ENCODE assay signal across 17 mouse cellular contexts in the genomic region with DNA sequence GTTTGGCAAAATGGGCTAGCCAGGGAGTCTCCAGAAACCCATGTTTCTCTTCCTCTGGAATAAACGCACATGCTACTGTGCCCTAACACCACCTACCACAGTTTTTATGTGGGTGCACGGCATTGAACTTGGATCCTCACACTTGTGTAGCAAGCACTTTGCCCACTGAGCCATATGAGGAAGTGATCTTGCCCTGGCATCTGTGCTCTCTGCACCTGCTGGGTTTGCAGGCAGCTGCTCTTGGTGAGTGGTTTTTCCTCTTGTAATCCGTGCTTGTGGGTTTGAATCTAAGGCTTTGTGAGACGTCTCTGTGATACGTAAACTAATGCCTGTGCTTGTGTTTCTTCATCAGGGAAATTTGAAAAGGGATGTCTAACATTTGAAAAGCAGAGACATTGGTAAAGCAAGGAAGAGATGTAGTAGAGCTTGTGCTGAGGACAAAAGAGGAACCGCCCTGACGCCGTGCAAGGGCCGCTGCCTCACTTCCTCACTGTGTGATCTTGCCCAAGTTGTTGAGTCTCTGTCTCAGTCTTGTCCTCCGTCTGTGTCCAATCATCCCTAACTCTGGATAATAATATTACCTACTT. TPM values are rescaled to one million over a fixed set of nuclear protein-coding genes. Genes with fewer than 3 reads are reported as not detected.
DNase-seq lines count a peak whose midpoint lies in the region; ATAC-seq and TF ChIP-seq lines count a peak whose summit lies in the region.
"Had no signal": no experiment of that assay in that cellular context is flagged by ENCODE, and none has a peak within 500 bp of the region (broad histone marks: within the 10 kb centered on the region; RNA-seq: fewer than 3 reads in every experiment).

No protein-coding gene starts in this region.

- peaks cover 2% of the 10 kb centered on the region for H3K9me3 ChIP-seq in CH12.LX (replicated peaks; ENCODE audit: low read length)
- H3K9me3 ChIP-seq: embryonic facial prominence, embryonic 12.5 days; hindbrain, embryonic 10.5 days; midbrain, embryonic 10.5 days; neural tube, embryonic 12.5 days had no signal

- in situ Hi-C loops in CH12.LX (cut with MboI; ENCODE audit: low pct_ligation_motif_present, low pct_unique_long_range_greater_than_20kb, low sequenced_read_pairs) = loop anchor here (5.0 to 10.0 kb wide), 2 partner anchors 98 to 215 kb away; no protein-coding TSS in a partner anchor

- H3K27me3 ChIP-seq in CH12.LX (replicated peaks) = no peaks in the 10 kb centered on the region
- H3K27me3 ChIP-seq in splenic B cell, adult 2 months (ENCODE audit: control insufficient read depth, insufficient read depth, low read length, poor library complexity, severe bottlenecking) = no peaks in the 10 kb centered on the region
- H3K27me3 ChIP-seq: embryonic facial prominence, embryonic 12.5 days; neural tube, embryonic 12.5 days had no signal

- no peak for TF ChIP-seq CTCF in CH12.LX (conservative IDR thresholded peaks at IDR 0.05 in 1 of 2, IDR thresholded peaks at IDR 0.05 in 1 of 2; ENCODE audit: low read depth in 2 of 2, low read length in 2 of 2)
- no peak for TF ChIP-seq CTCF in bone marrow, adult 2 months (IDR thresholded peaks at IDR 0.05; ENCODE audit: control insufficient read depth, insufficient read depth, low read length)

- no peaks in the 10 kb centered on the region for H3K36me3 ChIP-seq in CH12.LX (replicated peaks in 1 of 2; ENCODE audit: control insufficient read depth in 1 of 2, insufficient read depth in 1 of 2, low read length in 1 of 2)
- no peaks in the 10 kb centered on the region for H3K36me3 ChIP-seq in splenic B cell, adult 2 months (ENCODE audit: control insufficient read depth, insufficient read depth, low read length, poor library complexity, severe bottlenecking)
- H3K36me3 ChIP-seq: embryonic facial prominence, embryonic 12.5 days; hindbrain, embryonic 10.5 days; midbrain, embryonic 10.5 days; neural tube, embryonic 12.5 days had no signal

- H3K4me2 ChIP-seq in CH12.LX (ENCODE audit: insufficient read depth, low read depth, poor library complexity, severe bottlenecking) = no peak overlapping the region
- H3K4me2 ChIP-seq: embryonic facial prominence, embryonic 12.5 days; heart, embryonic 11.5 days; neural tube, embryonic 12.5 days had no signal

- H3K9ac ChIP-seq in CH12.LX (ENCODE audit: insufficient read depth, low read depth) = no peak overlapping the region
- H3K9ac ChIP-seq: embryonic facial prominence, embryonic 12.5 days; neural tube, embryonic 12.5 days had no signal

- dilution Hi-C loops in CH12.LX (cut with MboI; ENCODE audit: extremely low pct_ligation_motif_present, extremely low pct_unique_long_range_greater_than_20kb, low sequenced_read_pairs) = no loop called here

- peak; percentile 72 for DNase-seq in CH12.LX (ENCODE audit: extremely low read depth)
- DNase-seq in splenic B cell, adult 2 months (ENCODE audit: low read depth, low spot score) = peak; percentile 53
- DNase-seq in retina, postnatal 1 day = no peak
- DNase-seq in adrenal gland, adult (ENCODE audit: inconsistent age in 2 of 2, low spot score in 1 of 2) = no peak
- no peak for DNase-seq in layer of hippocampus, postnatal 36 days

- TF ChIP-seq EP300 in CH12.LX (IDR thresholded peaks at IDR 0.05; ENCODE audit: low read length) = peak; percentile 69

- 8% methylated on average over 10 of the region's 10 CpGs for WGBS in bone marrow, adult 2 months

- no peak overlapping the region; the same call in 1 of the 2 replicates for H3K27ac ChIP-seq in CH12.LX (ENCODE audit: insufficient read depth, low read depth)
- peak overlapping the region; percentile 46; the same call in 1 of the 2 replicates for H3K27ac ChIP-seq in bone marrow, adult 2 months (ENCODE audit: control insufficient read depth, insufficient read depth, low read depth, low read length, poor library complexity)
- H3K27ac ChIP-seq: embryonic facial prominence, embryonic 12.5 days; hindbrain, embryonic 10.5 days; midbrain, embryonic 10.5 days; neural tube, embryonic 12.5 days had no signal

- peak; percentile 95 for ATAC-seq in megakaryocyte, adult 5-6 weeks (ENCODE audit: poor library complexity, severe bottlenecking)
- ATAC-seq: intestine, embryonic 16.5 days had no signal

- peaks cover 3 to 52% of the 10 kb centered on the region in 2 experiments; a peak in 3 of 4 replicates for H3K4me1 ChIP-seq in CH12.LX (ENCODE audit: control insufficient read depth in 1 of 2, insufficient read depth in 2 of 2)
- H3K4me1 ChIP-seq in bone marrow, adult 2 months (ENCODE audit: control insufficient read depth, insufficient read depth, low read length) = peaks cover 7% of the 10 kb centered on the region; the same call in 1 of the 2 replicates
- H3K4me1 ChIP-seq: embryonic facial prominence, embryonic 12.5 days; hindbrain, embryonic 10.5 days; midbrain, embryonic 10.5 days; neural tube, embryonic 12.5 days had no signal

- no peaks in the 10 kb centered on the region for H3K79me2 ChIP-seq in CH12.LX (replicated peaks; ENCODE audit: control insufficient read depth, extremely low read depth, insufficient read depth, poor library complexity, severe bottlenecking)

- no peak overlapping the region for H3K4me3 ChIP-seq in CH12.LX (replicated peaks in 1 of 3; ENCODE audit: low read depth in 2 of 3, low read length in 2 of 3, poor library complexity in 1 of 3)
- no peak overlapping the region for H3K4me3 ChIP-seq in bone marrow, adult 2 months (replicated peaks; ENCODE audit: control insufficient read depth, low read depth, low read length)
- H3K4me3 ChIP-seq: embryonic facial prominence, embryonic 12.5 days; hindbrain, embryonic 10.5 days; midbrain, embryonic 10.5 days; neural tube, embryonic 12.5 days had no signal

- TF ChIP-seq RAD21 in CH12.LX (IDR thresholded peaks at IDR 0.05; ENCODE audit: low read depth, low read length) = no peak

- no peak; the same call in 1 of the 2 replicates for TF ChIP-seq POLR2A in CH12.LX (IDR thresholded peaks at IDR 0.05; ENCODE audit: low read depth, low read length)
- TF ChIP-seq POLR2A in bone marrow, adult 2 months (IDR thresholded peaks at IDR 0.05; ENCODE audit: borderline replicate concordance, control insufficient read depth, low read depth, low read length) = no peak

TF ChIP-seq in CH12.LX, 34 proteins besides CTCF, POLR2A, EP300 and RAD21:
- TF ChIP-seq USF2 (conservative IDR thresholded peaks at IDR 0.05; ENCODE audit: low read depth, low read length) (no peak), TCF12 (IDR thresholded peaks at IDR 0.05; ENCODE audit: low read depth, low read length) (peak; percentile 78), CHD1 (IDR thresholded peaks at IDR 0.05; ENCODE audit: low read depth, low read length) (no peak), BHLHE40 (IDR thresholded peaks at IDR 0.05; ENCODE audit: low read depth, low read length) (0 out of 2 replicates have a peak, but pooled peaks have one; percentile 36), TBP (conservative IDR thresholded peaks at IDR 0.05; ENCODE audit: low read depth, low read length) (0 out of 2 replicates have a peak, but pooled peaks have one; percentile 43), IRF4 (IDR thresholded peaks at IDR 0.05; ENCODE audit: low read depth, low read length) (peak; percentile 33; the same call in 1 of the 2 replicates), RCOR1 (conservative IDR thresholded peaks at IDR 0.05; ENCODE audit: low read depth, low read length) (0 out of 2 replicates have a peak, but pooled peaks have one; percentile 27), NRF1 (IDR thresholded peaks at IDR 0.05; ENCODE audit: low read depth, low read length) (no peak), ZC3H11A (IDR thresholded peaks at IDR 0.05; ENCODE audit: low read depth, low read length) (no peak)
TF ChIP-seq in CH12.LX: peak in this region for 5.

RNA-seq across cellular contexts. Expression of a gene that starts 18.6 kb away (rescaled TPM):
- total RNA-seq in CH12.LX (2012; rRNA removed) (0.13 TPM in 1 of 2 replicates, not detected in the other), CH12.LX (2014; rRNA removed) (not detected in 2 replicates)
- 0.19 TPM in 1 of 2 replicates, not detected in the other for polyA plus RNA-seq in CH12.LX (2012; ENCODE audit: insufficient read length, low read depth)
- not detected in 2 replicates for polyA plus RNA-seq in bone marrow, adult 2 months (2011; ENCODE audit: insufficient read depth, insufficient read length, low replicate concordance, missing spikeins)
- total RNA-seq in megakaryocyte, adult 5-6 weeks (2015) = not detected in 2 replicates
- total RNA-seq in megakaryocyte, adult 5-6 weeks (2017) = not detected in 2 replicates
- total RNA-seq in layer of hippocampus, postnatal 36 days (2021) = 1 to 10 TPM; 1.5 to 1.6 TPM
- polyA plus RNA-seq: hindbrain, embryonic 10.5 days; liver, adult 2 months; midbrain, embryonic 10.5 days had no signal

RNA-seq across cellular contexts. Expression of a gene that starts 52.1 kb away (rescaled TPM):
- total RNA-seq in CH12.LX (2012; rRNA removed) = 0.50 and 0.51 TPM in 2 replicates
- total RNA-seq in CH12.LX (2014; rRNA removed) = 0.43 and 0.51 TPM in 2 replicates
- polyA plus RNA-seq in CH12.LX (2012; ENCODE audit: insufficient read length, low read depth) = 1.2 and 1.7 TPM in 2 replicates
- polyA plus RNA-seq in bone marrow, adult 2 months (2011; ENCODE audit: insufficient read depth, insufficient read length, low replicate concordance, missing spikeins) = not detected in 2 replicates
- not detected in 2 replicates for total RNA-seq in megakaryocyte, adult 5-6 weeks (2015)
- not detected in 2 replicates for total RNA-seq in megakaryocyte, adult 5-6 weeks (2017)
- 100 to 1,000 TPM; 406 to 411 TPM for total RNA-seq in layer of hippocampus, postnatal 36 days (2021)
- total RNA-seq: liver, adult 2 months had no signal
- polyA plus RNA-seq: liver, adult 2 months had no signal

RNA-seq across cellular contexts. Expression of a gene that starts 59.9 kb away (rescaled TPM):
- not detected in 2 replicates for total RNA-seq in CH12.LX (2012; rRNA removed)
- not detected in 2 replicates for total RNA-seq in CH12.LX (2014; rRNA removed)
- 0.44 and 1.3 TPM in 2 replicates for polyA plus RNA-seq in CH12.LX (2012; ENCODE audit: insufficient read length, low read depth)
- 7.8 and 11.9 TPM in 2 replicates for polyA plus RNA-seq in bone marrow, adult 2 months (2011; ENCODE audit: insufficient read depth, insufficient read length, low replicate concordance, missing spikeins)
- total RNA-seq in megakaryocyte, adult 5-6 weeks (2015) = 28.4 and 35.7 TPM in 2 replicates
- 18.3 and 19.1 TPM in 2 replicates for total RNA-seq in megakaryocyte, adult 5-6 weeks (2017)
- total RNA-seq in layer of hippocampus, postnatal 36 days (2021) = not detected
- total RNA-seq: left cerebral cortex, postnatal 10 days; liver, adult 2 months had no signal
- polyA plus RNA-seq: brain, embryonic 14.5 days; embryonic facial prominence, embryonic 12.5 days; forebrain, embryonic 11.5 days; heart, embryonic 11.5 days; hindbrain, embryonic 10.5 days; intestine, embryonic 16.5 days; liver, adult 2 months; midbrain, embryonic 10.5 days; neural tube, embryonic 12.5 days had no signal

Comparison
In these comparisons a context has a peak if more than half of its experiments do, and no peak if none do; other contexts are left out.
1. DNase-seq: peak in CH12.LX (single experiment) and splenic B cell, adult 2 months (single experiment); none in retina, postnatal 1 day (single experiment), adrenal gland, adult (0 of 2) and layer of hippocampus, postnatal 36 days (0 of 2).
2. RNA of a gene that starts 52.1 kb away (total RNA-seq): 406 to 411 TPM in layer of hippocampus, postnatal 36 days; 0.43 to 0.51 TPM in CH12.LX and not detected in megakaryocyte, adult 5-6 weeks; every median in the first group is over 100 times any median in the second.
3. RNA of a gene that starts 59.9 kb away (total RNA-seq): 18.3 to 35.7 TPM in megakaryocyte, adult 5-6 weeks; not detected in CH12.LX and not detected in layer of hippocampus, postnatal 36 days; every median in the first group is over 10 times any median in the second.